Mouse (Mus musculus) 3T3-L1 (cell line): Measurements from ENCODE around the gene Mdm2.

Source experiments
- DNase-seq: peaks from one replicate; pipeline ENCODE4 v3.0.0-alpha.2; 2015; ENCODE audit warnings: low read depth, low spot score

Gene Mdm2

GRCm38 (mm10) chr10:117710604-117711141 is at the start of gene Mdm2:
TSS of gene Mdm2 (minus strand) at chr10:117710758.
- DNase-seq: no peak

GRCm38 (mm10) chr10:117759844-117760630 is 49.5 kb upstream of the Mdm2 start:
- peak; percentile 93 for DNase-seq

- peak; percentile 93 for DNase-seq
Measured at GRCm38 (mm10) chr10:117758749-117759727, 48.5 kb upstream of the Mdm2 start.

DNA sequence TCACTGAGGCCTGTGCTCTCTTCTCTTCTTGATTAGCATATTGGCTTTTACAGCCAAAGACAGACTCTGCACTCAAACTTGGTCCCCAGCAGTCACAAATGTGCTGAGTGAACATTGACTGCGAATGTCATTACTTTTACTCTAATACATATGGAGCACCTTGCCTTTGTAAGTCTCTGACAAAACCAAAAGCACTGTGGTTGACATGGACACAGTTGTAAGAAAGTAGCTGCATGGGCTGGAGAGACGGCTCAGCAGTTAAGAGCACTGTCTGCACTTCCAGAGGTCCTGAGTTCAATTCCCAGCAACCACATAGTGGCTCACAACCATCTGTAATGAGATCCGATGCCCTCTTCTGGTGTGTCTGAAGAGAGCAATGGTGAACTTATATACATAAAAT is 47.8 kb upstream of the Mdm2 start:
- peak; percentile 94 for DNase-seq

DNA sequence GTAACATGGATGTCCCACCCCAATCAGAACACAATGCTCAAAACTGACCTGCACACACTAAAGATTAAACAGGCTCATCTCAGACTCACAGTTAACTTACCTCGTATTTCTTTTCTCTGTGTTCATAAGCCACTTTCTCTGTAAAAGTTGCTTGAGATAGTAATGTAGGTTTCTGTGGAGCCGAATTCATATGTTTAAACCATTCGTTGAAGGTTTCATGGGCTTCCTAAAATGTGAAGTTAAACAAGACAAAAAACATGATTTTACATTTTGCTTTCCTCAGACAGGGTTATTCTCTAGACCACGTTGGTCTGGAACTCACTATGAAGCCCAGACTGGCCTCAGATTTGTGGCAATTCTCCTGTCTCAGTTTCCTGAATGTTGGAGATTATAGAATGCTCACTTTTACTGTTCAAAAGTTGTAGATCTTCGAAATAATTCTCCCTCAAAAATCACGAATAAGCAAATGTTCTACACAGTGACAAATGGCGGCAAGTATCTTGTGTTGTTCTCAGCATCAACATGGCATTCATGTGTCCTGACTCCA is 47.3 kb upstream of the Mdm2 start:
- peak; percentile 94 for DNase-seq

DNA sequence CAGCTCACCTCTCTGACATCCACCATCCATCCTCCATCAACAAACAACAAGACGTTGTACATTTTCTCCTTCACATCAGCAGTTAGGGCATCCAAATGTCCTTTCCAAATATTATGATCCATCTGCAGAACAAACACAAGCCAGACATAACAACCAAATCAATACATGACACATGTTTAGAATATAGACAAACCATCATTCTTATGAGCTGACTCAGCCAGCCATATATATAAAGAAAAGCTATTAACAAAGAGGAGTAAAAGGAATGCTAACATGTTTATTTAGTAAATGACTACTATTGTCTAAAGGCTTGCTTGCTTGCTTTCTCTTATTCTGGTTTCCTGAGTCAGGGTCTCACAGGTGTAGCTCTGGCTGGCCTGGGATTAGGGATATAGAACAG is 46.7 kb upstream of the Mdm2 start:
- DNase-seq: no peak

- DNase-seq: peak; percentile 94
Measured at GRCm38 (mm10) chr10:117756784-117757183, 46.2 kb upstream of the Mdm2 start.

GRCm38 (mm10) chr10:117755799-117756467 is 45.4 kb upstream of the Mdm2 start:
- peak; percentile 93 for DNase-seq

GRCm38 (mm10) chr10:117755086-117755798 is 44.7 kb upstream of the Mdm2 start:
- peak; percentile 93 for DNase-seq

DNA sequence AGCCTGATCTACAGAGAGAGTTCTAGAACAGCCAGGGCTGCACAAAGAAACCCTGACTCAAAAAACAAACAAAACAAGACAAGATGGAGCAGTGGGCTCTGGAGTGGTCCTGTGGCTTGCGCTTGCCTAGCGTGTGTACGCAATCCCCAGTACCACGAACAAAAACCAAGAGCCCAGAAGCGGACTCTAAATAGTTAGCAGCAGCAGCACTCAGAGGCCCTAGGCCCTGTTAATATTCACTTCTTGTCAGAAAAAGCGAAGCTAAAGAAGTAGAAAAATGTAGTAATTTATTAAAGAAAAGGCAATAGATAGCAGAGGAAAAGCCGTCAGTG is 44.0 kb upstream of the Mdm2 start:
- DNase-seq: peak; percentile 91

DNA sequence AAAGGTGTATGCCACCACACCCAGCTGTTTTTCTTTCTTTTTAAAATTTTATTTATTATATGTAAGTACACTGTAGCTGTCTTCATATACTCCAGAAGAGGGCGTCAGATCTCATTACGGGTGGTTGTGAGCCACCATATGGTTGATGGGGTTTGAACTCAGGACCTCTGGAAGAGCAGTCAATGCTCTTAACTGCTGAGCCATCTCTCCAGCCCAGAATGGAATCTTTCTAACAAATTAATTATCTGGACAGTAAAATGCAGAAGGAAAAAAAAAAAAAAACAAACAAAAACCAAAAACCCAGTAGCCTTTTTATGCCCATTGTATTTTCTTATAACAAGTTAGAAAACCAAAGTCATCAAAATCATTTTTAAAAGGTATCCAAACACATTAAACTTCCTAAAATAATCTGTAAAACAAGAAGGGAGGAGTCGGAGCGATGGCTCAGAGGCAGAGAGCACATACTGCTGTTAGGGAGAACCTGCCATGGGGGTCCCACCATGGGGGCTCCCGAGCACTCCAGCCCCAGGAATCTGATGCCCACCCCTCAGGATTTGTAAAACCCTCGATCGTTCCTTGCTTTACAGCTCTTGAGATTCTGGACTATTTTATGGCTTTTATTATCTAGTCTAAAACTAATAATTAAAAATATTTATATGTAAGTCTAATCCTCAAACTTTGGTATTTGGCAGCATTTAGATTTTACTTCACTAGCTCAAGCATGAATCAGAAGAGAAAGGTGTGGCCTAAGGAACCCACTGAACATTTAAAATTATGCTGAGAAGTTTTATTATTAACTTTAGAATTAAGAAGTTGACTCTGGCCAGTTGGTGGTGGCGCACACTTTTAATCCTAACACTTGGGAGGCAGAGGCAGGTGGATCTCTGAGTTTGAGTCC is 43.4 kb upstream of the Mdm2 start:
- DNase-seq: peak; percentile 94

GRCm38 (mm10) chr10:117752851-117753647 is 42.5 kb upstream of the Mdm2 start:
- peak; percentile 94 for DNase-seq

DNA sequence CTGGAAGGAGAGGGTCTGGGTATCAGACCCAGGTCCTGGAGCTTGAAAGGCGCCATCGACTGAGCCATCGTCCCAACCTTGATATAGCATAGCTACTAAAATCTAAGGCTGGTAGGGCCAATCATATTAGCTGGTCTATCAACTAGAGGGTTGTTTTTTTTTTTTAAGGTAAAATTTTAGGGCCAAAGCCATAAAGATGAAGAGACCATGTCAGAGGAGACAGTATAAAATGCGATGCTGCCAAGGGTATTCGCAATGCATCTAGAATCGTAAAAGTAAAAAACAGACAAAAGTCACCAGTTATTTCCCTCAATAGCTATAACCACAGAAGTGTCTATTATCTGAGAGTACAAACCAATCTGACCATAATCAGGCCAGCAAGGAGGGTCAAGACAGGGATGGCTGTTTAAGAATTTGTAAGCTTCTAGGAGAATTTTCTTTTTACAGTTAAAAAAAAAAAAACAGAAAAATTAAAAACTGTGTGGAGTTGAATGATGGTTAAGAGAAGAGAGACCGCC is 41.8 kb upstream of the Mdm2 start:
- DNase-seq: peak; percentile 91

DNA sequence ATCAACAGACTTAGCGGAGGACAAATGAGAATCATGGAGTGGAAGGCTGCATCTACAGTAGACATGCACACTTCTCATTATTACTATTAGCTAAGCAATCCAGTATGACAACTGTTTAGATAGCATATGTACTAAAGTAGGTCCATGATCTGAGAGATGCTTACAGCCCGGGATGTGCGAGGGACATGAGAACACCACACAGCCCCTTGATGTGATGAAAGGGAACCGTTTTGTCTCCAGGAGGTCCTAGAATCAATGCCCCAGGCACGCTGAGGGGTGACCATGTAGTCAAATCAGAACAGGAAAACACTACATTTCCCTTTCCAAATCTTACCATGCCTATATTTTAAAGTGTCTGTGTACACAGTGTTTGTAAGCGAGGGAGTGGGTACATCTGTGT is 41.2 kb upstream of the Mdm2 start:
- DNase-seq: peak; percentile 94

- DNase-seq: peak; percentile 91
Measured at GRCm38 (mm10) chr10:117751282-117751610, 40.7 kb upstream of the Mdm2 start.

GRCm38 (mm10) chr10:117750529-117751281 is 40.1 kb upstream of the Mdm2 start:
- DNase-seq: peak; percentile 93

- DNase-seq: peak; percentile 93
Measured at GRCm38 (mm10) chr10:117749787-117750343, 39.3 kb upstream of the Mdm2 start.
